Mouse (Mus musculus) neural tube, embryonic 13.5 days (tissue): ENCODE results near the gene Rps6ka5. TPM values are rescaled to one million over a fixed set of nuclear protein-coding genes. Genes with fewer than 3 reads are reported as not detected.

Experiments
- ATAC-seq: fragments of 200-750 bp; cut with Nextera tagmentation; 2 replicates; pipeline ENCODE4 v1.8.0; 2017; ENCODE audit warnings: low read depth, mild to moderate bottlenecking, moderate TSS enrichment, moderate library complexity
- H3K27ac ChIP-seq: fragments of 300-500 bp; sonication (generic); replicated peaks from 2 replicates; pipeline ENCODE4 v1.5.1; 2015; ENCODE audit warnings: moderate library complexity, mild to moderate bottlenecking, inconsistent platforms
- H3K27me3 ChIP-seq: fragments of 300-500 bp; sonication (generic); 2 replicates; pipeline ENCODE4 v1.6.1; 2015; ENCODE audit warnings: mild to moderate bottlenecking, inconsistent platforms
- H3K36me3 ChIP-seq: fragments of 300-500 bp; sonication (generic); 2 replicates; pipeline ENCODE4 v1.6.1; 2015; ENCODE audit warnings: mild to moderate bottlenecking, inconsistent platforms
- H3K4me1 ChIP-seq: fragments of 300-500 bp; sonication (generic); replicated peaks from 2 replicates; pipeline ENCODE4 v1.6.1; 2015; ENCODE audit warnings: inconsistent platforms
- H3K4me2 ChIP-seq: fragments of 300-500 bp; sonication (generic); 2 replicates; pipeline ENCODE4 v1.6.1; 2015; ENCODE audit warnings: inconsistent platforms, mild to moderate bottlenecking, moderate library complexity
- H3K4me3 ChIP-seq: fragments of 300-500 bp; sonication (generic); 2 replicates; pipeline ENCODE4 v1.5.1; 2015; ENCODE audit warnings: mild to moderate bottlenecking, inconsistent platforms
- H3K9ac ChIP-seq: fragments of 300-500 bp; sonication (generic); 2 replicates; pipeline ENCODE4 v1.6.1; 2015; ENCODE audit warnings: moderate library complexity, mild to moderate bottlenecking, inconsistent platforms
- H3K9me3 ChIP-seq: fragments of 300-500 bp; sonication (generic); 2 replicates; pipeline ENCODE4 v1.6.1; 2016; ENCODE audit warnings: inconsistent platforms
- WGBS: fragments of 180-500 bp; shearing (Covaris S2); methylation state at CpG from one replicate; pipeline ENCODE4 v1.1.7; 2015; 5-methylcytosine and 5-hydroxymethylcytosine counted together
- polyA plus RNA-seq: library from polyadenylated mRNA; unstranded; fragments of >200 nt; fragmentation: Nextera tagmentation; extraction: Ambion mirVana; gene quantifications from 2 replicates; pipeline ENCODE4 v1.2.1, GENCODE M21; 2015

The Rps6ka5 gene
- polyA plus RNA-seq, 1 experiment from 2014 or later = 5.5 TPM

GRCm38 (mm10) chr12:100534028-100534427 is 192.8 kb downstream of the Rps6ka5 start:
- no peak for ATAC-seq

GRCm38 (mm10) chr12:100533209-100533608 is 193.6 kb downstream of the Rps6ka5 start:
- Histone ChIP-seq H3K4me2 (no peak overlapping the region), H3K36me3 (no peaks in the 10 kb centered on the region), H3K9me3 (no peaks in the 10 kb centered on the region), H3K4me3 (no peak overlapping the region), H3K27ac (no peak overlapping the region), H3K27me3 (no peaks in the 10 kb centered on the region), H3K9ac (no peak overlapping the region), H3K4me1 (peaks cover 24% of the 10 kb centered on the region)
- no peak for ATAC-seq
- 76% methylated on average over 4 of the region's 4 CpGs for WGBS

More at GRCm38 (mm10) chr12:100534028-100534427, 192.8 kb downstream of the Rps6ka5 start:
- H3K4me3 ChIP-seq = no peak overlapping the region
- no peaks in the 10 kb centered on the region for H3K27me3 ChIP-seq
- H3K9ac ChIP-seq = no peak overlapping the region
- no peaks in the 10 kb centered on the region for H3K9me3 ChIP-seq
- no peaks in the 10 kb centered on the region for H3K36me3 ChIP-seq
- WGBS = 32% methylated on average over 3 of the region's 3 CpGs
- peaks cover 17% of the 10 kb centered on the region for H3K4me1 ChIP-seq
- no peak overlapping the region for H3K4me2 ChIP-seq
- peak overlapping the region; percentile 57; the same call in 1 of the 2 replicates for H3K27ac ChIP-seq

GRCm38 (mm10) chr12:100531740-100532139 is 195.0 kb downstream of the Rps6ka5 start:
- no peaks in the 10 kb centered on the region for H3K27me3 ChIP-seq
- H3K9ac ChIP-seq = no peak overlapping the region
- H3K9me3 ChIP-seq = no peaks in the 10 kb centered on the region
- no peak overlapping the region for H3K27ac ChIP-seq
- no peak overlapping the region for H3K4me3 ChIP-seq
- H3K4me1 ChIP-seq = peaks cover 37% of the 10 kb centered on the region
- ATAC-seq = no peak
- no peaks in the 10 kb centered on the region for H3K36me3 ChIP-seq
- WGBS = 83% methylated on average over 1 of the region's 1 CpGs
- no peak overlapping the region for H3K4me2 ChIP-seq

GRCm38 (mm10) chr12:100530871-100531270 is 195.9 kb downstream of the Rps6ka5 start:
- Histone ChIP-seq H3K4me3 (no peak overlapping the region), H3K36me3 (no peaks in the 10 kb centered on the region), H3K4me2 (no peak overlapping the region), H3K9ac (no peak overlapping the region), H3K9me3 (no peaks in the 10 kb centered on the region), H3K27me3 (no peaks in the 10 kb centered on the region), H3K4me1 (peaks cover 40% of the 10 kb centered on the region), H3K27ac (no peak overlapping the region)
- no peak for ATAC-seq
- 89% methylated on average over 5 of the region's 5 CpGs for WGBS

- Histone ChIP-seq H3K9me3 (no peaks in the 10 kb centered on the region), H3K36me3 (no peaks in the 10 kb centered on the region), H3K27ac (0 out of 2 replicates have a peak overlapping the region, but pooled peaks have one; percentile 5), H3K4me1 (peaks cover 38% of the 10 kb centered on the region), H3K9ac (no peak overlapping the region), H3K4me3 (no peak overlapping the region), H3K27me3 (no peaks in the 10 kb centered on the region), H3K4me2 (no peak overlapping the region)
- no peak for ATAC-seq
- 70% methylated on average over 5 of the region's 5 CpGs for WGBS
Measured at GRCm38 (mm10) chr12:100529651-100530050, 197.1 kb downstream of the Rps6ka5 start.

GRCm38 (mm10) chr12:100529172-100529571 is 197.6 kb downstream of the Rps6ka5 start:
- Histone ChIP-seq H3K27ac (0 out of 2 replicates have a peak overlapping the region, but pooled peaks have one; percentile 9), H3K36me3 (no peaks in the 10 kb centered on the region), H3K9ac (peak overlapping the region; percentile 31; the same call in 1 of the 2 replicates), H3K9me3 (no peaks in the 10 kb centered on the region), H3K4me1 (peaks cover 34% of the 10 kb centered on the region), H3K27me3 (no peaks in the 10 kb centered on the region), H3K4me2 (no peak overlapping the region), H3K4me3 (no peak overlapping the region)
- ATAC-seq = no peak
- 12% methylated on average over 8 of the region's 8 CpGs for WGBS

GRCm38 (mm10) chr12:100528246-100528645 is 198.5 kb downstream of the Rps6ka5 start:
- Histone ChIP-seq H3K4me2 (peak overlapping the region; percentile 55), H3K4me3 (peak overlapping the region; percentile 19), H3K36me3 (no peaks in the 10 kb centered on the region), H3K9me3 (no peaks in the 10 kb centered on the region), H3K27me3 (no peaks in the 10 kb centered on the region), H3K4me1 (peaks cover 30% of the 10 kb centered on the region), H3K9ac (peak overlapping the region; percentile 41; the same call in 1 of the 2 replicates), H3K27ac (0 out of 2 replicates have a peak overlapping the region, but pooled peaks have one; percentile 25)
- 0 out of 2 replicates have a peak, but pooled peaks have one; percentile 30 for ATAC-seq
- WGBS = 20% methylated on average over 3 of the region's 3 CpGs

- 7% methylated on average over 9 of the region's 9 CpGs for WGBS
- Histone ChIP-seq H3K27me3 (no peaks in the 10 kb centered on the region), H3K9ac (peak overlapping the region; percentile 41; the same call in 1 of the 2 replicates), H3K4me3 (peak overlapping the region; percentile 19), H3K4me2 (peak overlapping the region; percentile 55), H3K36me3 (no peaks in the 10 kb centered on the region), H3K9me3 (no peaks in the 10 kb centered on the region), H3K4me1 (peaks cover 30% of the 10 kb centered on the region), H3K27ac (peak overlapping the region; percentile 25; the same call in 1 of the 2 replicates)
- peak; percentile 98 for ATAC-seq
Measured at GRCm38 (mm10) chr12:100527753-100528152, 199.0 kb downstream of the Rps6ka5 start.

GRCm38 (mm10) chr12:100527241-100527640 is 199.5 kb downstream of the Rps6ka5 start:
- ATAC-seq = peak; percentile 37; the same call in 1 of the 2 replicates
- Histone ChIP-seq H3K36me3 (no peaks in the 10 kb centered on the region), H3K9me3 (no peaks in the 10 kb centered on the region), H3K27me3 (no peaks in the 10 kb centered on the region), H3K4me1 (peaks cover 30% of the 10 kb centered on the region), H3K27ac (peak overlapping the region; percentile 25; the same call in 1 of the 2 replicates), H3K4me2 (peak overlapping the region; percentile 55), H3K9ac (no peak overlapping the region), H3K4me3 (peak overlapping the region; percentile 16)
- WGBS = 48% methylated on average over 9 of the region's 9 CpGs

- Histone ChIP-seq H3K27me3 (no peaks in the 10 kb centered on the region), H3K27ac (no peak overlapping the region), H3K36me3 (no peaks in the 10 kb centered on the region), H3K4me2 (no peak overlapping the region), H3K9me3 (no peaks in the 10 kb centered on the region), H3K4me1 (peaks cover 32% of the 10 kb centered on the region), H3K9ac (no peak overlapping the region), H3K4me3 (no peak overlapping the region)
- no peak for ATAC-seq
- WGBS = 61% methylated on average over 1 of the region's 1 CpGs
Measured at GRCm38 (mm10) chr12:100525939-100526338, 200.8 kb downstream of the Rps6ka5 start.

- 2% methylated on average over 34 of the region's 42 CpGs for WGBS
- Histone ChIP-seq H3K9ac (peak within 1 kb of the TSS; percentile 97), H3K4me3 (peak within 1 kb of the TSS; percentile 93), H3K9me3 (no peaks in the 10 kb centered on the region), H3K36me3 (no peaks in the 10 kb centered on the region), H3K4me1 (peaks cover 30% of the 10 kb centered on the region), H3K27ac (peak within 1 kb of the TSS; percentile 89), H3K27me3 (no peaks in the 10 kb centered on the region), H3K4me2 (peak within 1 kb of the TSS; percentile 87)
- ATAC-seq = peak; percentile 60
Measured at GRCm38 (mm10) chr12:100520794-100521186, 206.0 kb downstream of the Rps6ka5 start, which contains the start of gene Ttc7b. Ttc7b (minus strand) TSS chr12:100520826.

GRCm38 (mm10) chr12:100520077-100520793 is 206.5 kb downstream of the Rps6ka5 start:
- Histone ChIP-seq H3K27me3 (no peaks in the 10 kb centered on the region), H3K4me3 (peak overlapping the region; percentile 93), H3K4me2 (peak overlapping the region; percentile 87), H3K9me3 (no peaks in the 10 kb centered on the region), H3K36me3 (no peaks in the 10 kb centered on the region), H3K4me1 (peaks cover 30% of the 10 kb centered on the region), H3K9ac (peak overlapping the region; percentile 97), H3K27ac (peak overlapping the region; percentile 89)
- ATAC-seq = peak; percentile 62
- under 1% methylated on average over 61 of the region's 76 CpGs for WGBS
